Mouse (Mus musculus): ENCODE measurements around the gene Prpf38b.

DNA sequence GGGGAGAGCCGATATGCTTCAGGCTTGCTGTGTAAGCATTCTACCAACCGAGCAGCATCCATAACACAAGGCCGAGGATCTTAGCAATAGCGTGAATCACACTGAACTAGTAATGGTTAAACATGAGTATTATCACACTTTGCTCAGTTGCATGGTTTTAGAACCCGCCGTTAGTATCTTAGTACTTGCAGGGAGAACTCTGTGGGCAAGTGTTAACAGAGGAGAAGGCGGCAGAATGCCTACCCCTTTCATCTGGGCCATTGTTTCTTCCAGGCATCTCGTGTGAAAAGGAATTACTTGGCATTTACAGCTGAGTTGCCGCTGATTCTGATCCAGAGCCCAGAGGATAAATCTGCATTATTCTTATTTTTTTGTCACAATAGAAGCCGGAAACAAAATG is 29.5 kb upstream of the Prpf38b start:
- TF ChIP-seq CTCF (IDR thresholded peaks at IDR 0.05; ENCODE audit: low read depth, low read length) (no peak), POLR2A (IDR thresholded peaks at IDR 0.05; ENCODE audit: borderline replicate concordance, low read depth, low read length) (no peak)

Measured in bone marrow macrophage, adult 2 months (primary cell).